Mouse (Mus musculus): ENCODE results near the gene Shkbp1. TPM values are rescaled to one million over a fixed set of nuclear protein-coding genes. Genes with fewer than 3 reads are reported as not detected.

Gene Shkbp1
- polyA plus RNA-seq, 1 experiment, result 46.5 TPM

- DNase-seq (ENCODE audit: low spot score), result peak; percentile 44
Measured at GRCm38 (mm10) chr7:27310306-27310705, 45.5 kb downstream of the Shkbp1 start.

- DNase-seq (ENCODE audit: low spot score), result no peak
Measured at GRCm38 (mm10) chr7:27309832-27310231, 46.0 kb downstream of the Shkbp1 start.

DNA sequence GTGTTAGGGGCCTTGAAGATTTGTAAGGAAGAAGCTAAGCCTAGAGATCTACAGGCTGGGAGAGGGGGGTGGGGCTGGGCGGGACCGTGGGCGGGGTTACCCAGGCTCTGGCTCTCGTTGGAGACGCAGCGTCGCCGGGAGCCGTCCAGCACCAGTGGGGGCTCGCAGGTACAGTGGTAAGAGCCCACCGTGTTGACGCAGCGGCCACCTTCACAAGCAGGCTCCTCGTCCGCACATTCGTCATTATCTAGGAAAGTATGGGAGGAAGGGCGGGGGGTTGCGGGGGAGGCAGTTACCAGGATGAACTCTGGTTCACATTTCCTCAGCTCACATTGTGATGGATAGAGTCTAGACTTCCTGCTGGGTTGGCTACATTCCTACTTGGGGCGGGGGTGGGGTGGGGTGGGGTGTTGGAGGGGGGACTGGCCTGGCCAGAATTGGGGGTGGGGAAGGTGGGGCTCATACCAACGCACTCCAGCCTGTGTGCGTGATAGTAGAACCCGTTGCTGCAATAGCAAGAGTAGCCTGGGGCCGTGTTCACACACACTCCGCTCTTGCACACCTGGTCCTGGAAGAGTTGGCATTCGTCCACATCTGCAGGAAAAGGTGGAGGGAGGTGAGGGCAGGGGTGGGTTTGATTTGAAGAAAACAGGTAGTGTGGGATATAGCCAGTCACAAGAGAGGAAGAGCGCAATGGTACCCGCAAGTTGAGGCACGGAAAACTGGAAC lies 46.8 kb downstream of the Shkbp1 start:
- no peak for DNase-seq (ENCODE audit: low spot score)

DNA sequence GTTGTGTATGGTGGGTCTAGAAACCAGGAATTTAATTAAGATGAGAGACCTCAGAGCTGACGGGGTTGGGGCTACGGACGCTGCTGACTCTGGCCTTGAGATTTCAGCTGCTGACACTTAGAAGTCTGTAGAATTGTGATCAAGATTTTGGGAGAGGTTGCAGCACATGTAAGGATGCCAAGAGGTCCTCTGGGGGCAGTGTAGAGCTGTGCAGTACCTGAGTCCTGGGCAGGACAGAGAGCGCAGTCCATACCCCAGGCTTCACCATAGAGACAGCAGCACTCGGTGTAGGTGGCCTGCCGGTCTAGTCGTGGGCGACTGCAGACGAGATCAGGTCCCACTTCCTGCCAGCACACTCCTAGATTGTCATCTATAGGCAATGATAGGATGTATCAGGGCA lies 48.3 kb downstream of the Shkbp1 start:
- no peak for DNase-seq (ENCODE audit: low spot score)

GRCm38 (mm10) chr7:27306161-27307160 lies 49.4 kb downstream of the Shkbp1 start:
- DNase-seq (ENCODE audit: low spot score), result no peak

DNA sequence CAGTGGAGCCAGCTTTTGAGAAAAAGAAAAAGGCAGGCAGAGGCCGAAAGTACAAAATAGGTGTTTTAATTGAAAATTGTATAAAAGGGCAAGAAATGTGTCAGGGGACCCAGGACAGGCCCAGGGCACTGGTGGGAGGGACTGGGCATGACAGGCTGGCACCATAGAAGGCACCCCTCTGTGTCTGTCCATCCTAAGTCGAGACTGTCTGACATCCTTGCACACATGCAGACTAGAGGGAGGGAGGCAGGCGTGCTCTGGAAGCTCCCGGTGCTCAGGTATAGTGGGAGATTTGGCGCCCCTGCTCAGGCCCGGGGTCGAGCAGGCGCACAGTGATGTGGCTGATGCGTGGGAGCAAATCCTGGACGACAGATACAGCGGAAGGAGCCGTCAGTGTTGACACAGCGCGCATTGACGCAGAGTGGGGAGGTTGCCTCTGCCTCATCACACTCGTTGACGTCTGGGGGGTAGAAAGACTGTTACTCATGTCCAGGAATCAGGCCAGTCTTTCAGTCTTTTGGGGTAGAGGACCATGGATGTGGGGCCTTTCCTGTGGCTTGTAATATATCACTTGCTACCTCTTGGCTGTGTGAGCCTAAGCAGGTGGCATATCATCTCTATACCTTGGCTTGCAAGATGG lies 50.6 kb downstream of the Shkbp1 start:
- DNase-seq (ENCODE audit: low spot score), result no peak

- DNase-seq (ENCODE audit: low spot score), result peak; percentile 58
Measured at GRCm38 (mm10) chr7:27302172-27302571, 53.6 kb downstream of the Shkbp1 start.

DNA sequence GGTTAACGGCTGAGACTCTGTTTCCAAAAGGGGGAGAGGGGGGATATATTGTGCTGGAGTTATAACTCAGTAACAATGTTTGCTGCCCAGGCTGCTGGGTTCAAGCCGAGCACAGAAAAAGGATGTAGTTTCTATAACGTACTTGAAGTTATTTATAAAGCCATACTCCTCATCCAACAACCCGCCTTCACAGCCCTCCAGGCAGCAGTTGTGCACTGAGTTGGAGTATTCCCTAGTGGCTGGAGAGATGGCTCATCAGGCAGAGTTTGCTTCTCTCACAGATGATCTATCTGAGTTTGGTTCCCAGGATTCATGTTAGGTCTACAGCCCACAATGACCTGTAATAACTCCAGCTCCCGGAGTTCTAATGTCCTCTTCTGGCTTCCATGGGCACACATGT lies 55.0 kb downstream of the Shkbp1 start:
- no peak for DNase-seq (ENCODE audit: low spot score)

DNA sequence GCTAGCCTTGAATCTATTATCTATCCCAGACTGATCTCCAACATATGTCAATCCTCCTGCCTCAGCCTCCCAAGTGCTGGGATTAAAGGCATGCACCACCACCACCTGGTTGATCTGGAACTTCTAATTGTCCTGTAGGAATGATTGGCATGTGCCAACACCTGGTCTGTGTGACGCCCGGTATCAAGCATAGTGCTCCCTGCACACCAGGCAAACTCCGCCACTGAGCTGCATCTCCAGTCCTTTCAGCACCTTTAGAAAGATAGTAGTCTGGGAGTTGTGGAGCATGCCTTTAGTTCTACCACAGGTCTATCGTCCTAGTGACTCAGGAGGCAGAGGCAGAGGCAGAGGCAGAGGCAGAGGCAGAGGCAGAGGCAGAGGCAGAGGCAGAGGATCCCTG lies 55.5 kb downstream of the Shkbp1 start:
- no peak for DNase-seq (ENCODE audit: low spot score)

- DNase-seq (ENCODE audit: low spot score), result no peak
Measured at GRCm38 (mm10) chr7:27298816-27299215, 57.0 kb downstream of the Shkbp1 start.

DNA sequence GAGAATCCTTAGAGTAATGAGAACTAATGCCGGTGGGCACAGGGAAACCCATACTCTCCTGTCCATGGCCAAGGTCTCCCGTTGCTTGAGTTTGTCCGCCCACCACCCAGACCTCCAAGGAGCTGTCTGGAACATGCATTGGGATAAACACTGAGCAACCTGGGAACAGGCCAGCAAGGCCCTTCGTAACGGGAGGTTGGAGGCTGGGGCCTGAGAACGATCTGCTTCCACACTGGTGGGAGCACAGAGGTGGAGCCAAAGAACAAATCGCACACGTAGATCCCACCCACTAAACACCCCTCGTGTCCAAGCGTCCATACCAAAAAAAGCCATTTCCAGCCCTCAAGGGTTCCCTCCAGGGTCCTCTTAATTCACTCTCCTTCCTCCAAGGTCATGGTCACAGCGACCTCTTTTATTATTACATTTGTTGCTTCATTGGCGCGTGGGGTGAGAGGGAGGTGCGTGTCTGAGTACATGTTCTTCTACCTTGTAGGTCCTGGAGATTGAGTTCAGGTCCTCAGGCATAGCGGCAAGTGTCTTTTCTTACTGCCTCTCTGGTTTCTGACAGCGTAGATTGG lies 57.7 kb downstream of the Shkbp1 start:
- DNase-seq (ENCODE audit: low spot score), result no peak

DNA sequence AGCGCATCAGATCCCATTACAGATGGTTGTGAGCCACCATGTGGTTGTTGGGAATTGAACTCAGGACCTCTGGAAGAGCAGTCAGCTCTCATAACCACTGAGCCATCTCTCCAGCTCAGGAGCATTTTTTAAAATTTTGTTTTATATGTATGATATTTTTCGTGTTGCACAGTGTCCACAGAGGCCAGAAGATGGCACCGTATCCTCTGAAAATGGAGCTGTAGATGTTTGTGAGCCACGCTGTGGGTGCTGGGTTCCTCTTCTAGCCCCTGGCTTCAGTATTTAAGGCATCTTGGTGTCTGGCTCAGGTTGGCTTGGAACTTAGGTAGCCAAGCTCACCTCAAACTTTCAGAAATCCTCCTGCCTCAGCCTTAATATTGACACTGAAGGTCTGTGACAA lies 59.3 kb downstream of the Shkbp1 start:
- DNase-seq (ENCODE audit: low spot score), result no peak

DNA sequence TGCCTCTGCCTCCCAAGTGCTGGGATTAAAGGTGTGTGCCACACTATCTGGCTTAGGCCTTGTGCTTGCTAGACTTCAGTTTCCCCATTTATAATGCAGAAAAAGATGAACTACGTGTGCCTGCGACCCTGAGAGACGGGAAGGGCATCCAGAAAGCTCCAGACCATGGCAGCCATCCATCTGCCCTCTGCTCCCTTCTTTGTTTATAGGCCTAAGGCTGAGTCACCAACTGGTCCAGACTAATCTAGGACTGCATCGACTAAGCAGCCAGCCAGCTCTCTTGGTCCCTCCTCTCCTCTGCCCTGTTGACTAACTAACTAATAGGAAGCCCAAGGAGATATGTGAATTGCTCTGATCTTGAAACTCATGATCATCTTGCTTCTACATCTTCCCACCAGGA lies 59.9 kb downstream of the Shkbp1 start:
- DNase-seq (ENCODE audit: low spot score), result no peak

Other genes with a start within 250 kb of the Shkbp1 start
- 30.4 and 47.4 TPM in 2 replicates for gene Cyp2f2, start 236.1 kb downstream of the Shkbp1 start, polyA plus RNA-seq (2012; rRNA removed)
- not detected in 2 replicates for gene Cyp2t4, start 202.3 kb downstream of the Shkbp1 start, polyA plus RNA-seq (2012; rRNA removed)
- gene Egln2, start 189.2 kb downstream of the Shkbp1 start, polyA plus RNA-seq (2012; rRNA removed), result 64.2 and 67.5 TPM in 2 replicates
- 69.2 and 85.6 TPM in 2 replicates for gene Rab4b, start 177.1 kb downstream of the Shkbp1 start, polyA plus RNA-seq (2012; rRNA removed)
- not detected in 2 replicates for gene Gm21983, start 174.9 kb downstream of the Shkbp1 start, polyA plus RNA-seq (2012; rRNA removed)
- gene Mia, start 174.9 kb downstream of the Shkbp1 start, polyA plus RNA-seq (2012; rRNA removed), result 0.23 and 0.47 TPM in 2 replicates
- 11.1 and 12.0 TPM in 2 replicates for gene BC024978, start 160.2 kb downstream of the Shkbp1 start, polyA plus RNA-seq (2012; rRNA removed)
- 114 and 140 TPM in 2 replicates for gene Snrpa, start 159.7 kb downstream of the Shkbp1 start, polyA plus RNA-seq (2012; rRNA removed)
- 9.9 and 11.6 TPM in 2 replicates for gene Itpkc, start 127.4 kb downstream of the Shkbp1 start, polyA plus RNA-seq (2012; rRNA removed)
- 20.4 and 20.7 TPM in 2 replicates for gene Coq8b, start 123.0 kb downstream of the Shkbp1 start, polyA plus RNA-seq (2012; rRNA removed)
- 44.1 and 47.3 TPM in 2 replicates for gene Numbl, start 97.6 kb downstream of the Shkbp1 start, polyA plus RNA-seq (2012; rRNA removed)
- gene Ltbp4, start 18.3 kb downstream of the Shkbp1 start, polyA plus RNA-seq (2012; rRNA removed), result 176 and 335 TPM in 2 replicates
- 0.43 and 0.67 TPM in 2 replicates for gene Gm20479, start 1.4 kb upstream of the Shkbp1 start, polyA plus RNA-seq (2012; rRNA removed)
- 0.53 and 0.74 TPM in 2 replicates for gene Sptbn4, start 91.7 kb upstream of the Shkbp1 start, polyA plus RNA-seq (2012; rRNA removed)
- gene Blvrb, start 92.0 kb upstream of the Shkbp1 start, polyA plus RNA-seq (2012; rRNA removed), result 46.5 and 51.3 TPM in 2 replicates
- gene Sertad3, start 117.7 kb upstream of the Shkbp1 start, polyA plus RNA-seq (2012; rRNA removed), result 22.0 and 29.1 TPM in 2 replicates
- gene Sertad1, start 130.9 kb upstream of the Shkbp1 start, polyA plus RNA-seq (2012; rRNA removed), result 36.2 and 37.2 TPM in 2 replicates
- gene Prx, start 143.3 kb upstream of the Shkbp1 start, polyA plus RNA-seq (2012; rRNA removed), result 4.6 and 4.9 TPM in 2 replicates
- 1.4 and 1.7 TPM in 2 replicates for gene Hipk4, start 167.2 kb upstream of the Shkbp1 start, polyA plus RNA-seq (2012; rRNA removed)
- 85.8 and 97.5 TPM in 2 replicates for gene Pld3, start 197.2 kb upstream of the Shkbp1 start, polyA plus RNA-seq (2012; rRNA removed)
- gene 2310022A10Rik, start 197.2 kb upstream of the Shkbp1 start, polyA plus RNA-seq (2012; rRNA removed), result 16.7 and 17.1 TPM in 2 replicates
- 78.4 and 96.7 TPM in 2 replicates for gene Akt2, start 235.5 kb upstream of the Shkbp1 start, polyA plus RNA-seq (2012; rRNA removed)